ENCODE assay signal across 8 mouse cellular contexts in the genomic region with DNA sequence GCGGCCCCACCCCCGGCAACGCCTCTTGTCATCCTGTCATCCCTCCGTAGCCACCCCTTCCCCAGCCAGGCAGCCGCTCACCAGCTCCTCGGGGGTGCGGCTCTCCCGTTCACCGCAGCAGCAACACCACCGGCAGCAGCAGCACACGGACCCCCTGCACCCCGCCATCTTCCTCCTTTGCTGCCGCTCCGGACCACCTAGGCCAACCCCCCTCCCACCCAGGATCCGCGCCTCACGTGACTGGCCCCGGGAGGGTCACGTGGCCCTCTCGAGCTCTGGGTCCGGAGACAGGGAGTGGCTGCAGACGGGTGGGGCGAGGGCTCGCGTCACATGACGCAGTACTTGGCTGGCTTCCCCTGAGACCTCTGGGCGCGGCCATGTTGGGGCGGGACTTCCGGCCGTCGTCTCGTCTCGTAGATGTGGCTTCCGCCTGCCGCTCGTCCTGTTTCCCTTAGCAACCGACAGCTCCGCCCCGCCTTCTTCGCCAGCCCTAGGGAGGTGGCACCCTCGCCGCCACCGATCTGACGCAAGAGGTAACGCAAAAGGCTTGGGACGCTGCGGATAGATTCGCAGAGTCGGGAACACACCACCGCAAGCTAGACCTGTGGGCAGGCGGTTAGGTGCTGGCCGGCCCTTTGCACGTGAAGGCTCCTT. TPM values are rescaled to one million over a fixed set of nuclear protein-coding genes. Genes with fewer than 3 reads are reported as not detected.
DNase-seq lines count a peak whose midpoint lies in the region; ATAC-seq and TF ChIP-seq lines count a peak whose summit lies in the region.

TSS of gene Clcn6 (minus strand) at position 222 of the 654 bp plus-strand sequence.
TSS of gene Mthfr (plus strand) at position 478 of the 654 bp plus-strand sequence.

- peak within 1 kb of the TSS; percentile 89 for H3K27ac ChIP-seq in heart, embryonic 12.5 days (ENCODE audit: poor library complexity, severe bottlenecking)
- peak within 1 kb of the TSS; percentile 87 for H3K27ac ChIP-seq in kidney, postnatal 0 days
- peak within 1 kb of the TSS; percentile 89 for H3K27ac ChIP-seq in liver, embryonic 11.5 days (ENCODE audit: low read depth, low read length)
- H3K27ac ChIP-seq in stomach, embryonic 14.5 days (ENCODE audit: low read length): peak within 1 kb of the TSS; percentile 75; the same call in 1 of the 2 replicates

- TF ChIP-seq CTCF in kidney, postnatal 0 days (IDR thresholded peaks at IDR 0.05; ENCODE audit: low read depth): no peak

- H3K36me3 ChIP-seq in heart, embryonic 12.5 days: peaks cover 28% of the 10 kb centered on the region; the same call in 1 of the 2 replicates
- 0 out of 2 replicates have a peak, but pooled peaks cover 7% of the 10 kb centered on the region for H3K36me3 ChIP-seq in kidney, postnatal 0 days (ENCODE audit: insufficient read depth, low read length)
- H3K36me3 ChIP-seq in liver, embryonic 11.5 days (ENCODE audit: control insufficient read depth, insufficient read depth, low read length): no peaks in the 10 kb centered on the region
- H3K36me3 ChIP-seq in stomach, embryonic 14.5 days (ENCODE audit: control insufficient read depth, insufficient read depth, low read length): peaks cover 6% of the 10 kb centered on the region; the same call in 1 of the 2 replicates

- WGBS in heart, embryonic 12.5 days: under 1% methylated on average over 54 of the region's 54 CpGs
- under 1% methylated on average over 54 of the region's 54 CpGs for WGBS in kidney, postnatal 0 days
- WGBS in liver, embryonic 11.5 days: under 1% methylated on average over 54 of the region's 54 CpGs
- under 1% methylated on average over 54 of the region's 54 CpGs for WGBS in stomach, embryonic 14.5 days

- DNase-seq in CD4-positive helper T cell, adult 2 months (ENCODE audit: low read depth, low spot score): peak; percentile 100
- DNase-seq in brain, embryonic 18.5 days (ENCODE audit: low read depth, low spot score): peak; percentile 98
- peak; percentile 99 for DNase-seq in kidney, postnatal 0 days (ENCODE audit: low spot score)
- DNase-seq in liver, embryonic 11.5 days (ENCODE audit: low spot score): peak; percentile 99
- DNase-seq in naive thymus-derived CD4-positive, alpha-beta T cell, adult 2 months (ENCODE audit: low read depth): peak; percentile 99

- ATAC-seq in erythroid progenitor cell, adult 5-6 weeks (replicated peaks; ENCODE audit: low FRiP score, poor library complexity, severe bottlenecking): peak; percentile 85
- ATAC-seq in heart, embryonic 12.5 days (ENCODE audit: insufficient number of reproducible peaks, low FRiP score): peak; percentile 95
- ATAC-seq in kidney, postnatal 0 days (replicated peaks; ENCODE audit: low FRiP score, low read depth): peak; percentile 94
- peak; percentile 96 for ATAC-seq in liver, embryonic 11.5 days (replicated peaks; ENCODE audit: low FRiP score)
- ATAC-seq in stomach, embryonic 14.5 days (ENCODE audit: insufficient number of reproducible peaks, insufficient read depth, low FRiP score, low read depth): peak; percentile 93

- peak within 1 kb of the TSS; percentile 84 for H3K9ac ChIP-seq in heart, embryonic 12.5 days
- H3K9ac ChIP-seq in kidney, postnatal 0 days (ENCODE audit: low read depth, low read length): peak within 1 kb of the TSS; percentile 69
- H3K9ac ChIP-seq in liver, embryonic 11.5 days (ENCODE audit: low read depth, low read length): peak within 1 kb of the TSS; percentile 85
- peak within 1 kb of the TSS; percentile 54 for H3K9ac ChIP-seq in stomach, embryonic 14.5 days (replicated peaks; ENCODE audit: low read depth, low read length)

- peaks cover 45% of the 10 kb centered on the region for H3K4me1 ChIP-seq in heart, embryonic 12.5 days (replicated peaks)
- H3K4me1 ChIP-seq in kidney, postnatal 0 days (replicated peaks; ENCODE audit: insufficient read depth, low read length): peaks cover 16% of the 10 kb centered on the region
- peaks cover 46% of the 10 kb centered on the region for H3K4me1 ChIP-seq in liver, embryonic 11.5 days (replicated peaks; ENCODE audit: control insufficient read depth, insufficient read depth, low read length)
- peaks cover 34% of the 10 kb centered on the region for H3K4me1 ChIP-seq in stomach, embryonic 14.5 days (ENCODE audit: control insufficient read depth, insufficient read depth, low read length)

- H3K27me3 ChIP-seq in heart, embryonic 12.5 days (replicated peaks): no peaks in the 10 kb centered on the region
- no peaks in the 10 kb centered on the region for H3K27me3 ChIP-seq in kidney, postnatal 0 days (ENCODE audit: insufficient read depth, low read length)
- no peaks in the 10 kb centered on the region for H3K27me3 ChIP-seq in liver, embryonic 11.5 days (replicated peaks; ENCODE audit: control insufficient read depth, insufficient read depth, low read length)
- no peaks in the 10 kb centered on the region for H3K27me3 ChIP-seq in stomach, embryonic 14.5 days (ENCODE audit: control insufficient read depth, insufficient read depth, low read length)

- no peaks in the 10 kb centered on the region for H3K9me3 ChIP-seq in heart, embryonic 12.5 days (replicated peaks)
- no peaks in the 10 kb centered on the region for H3K9me3 ChIP-seq in kidney, postnatal 0 days (replicated peaks; ENCODE audit: low read length)
- no peaks in the 10 kb centered on the region for H3K9me3 ChIP-seq in liver, embryonic 11.5 days (ENCODE audit: control insufficient read depth, low read length)
- no peaks in the 10 kb centered on the region for H3K9me3 ChIP-seq in stomach, embryonic 14.5 days (ENCODE audit: control insufficient read depth, low read depth, low read length)

- H3K4me2 ChIP-seq in heart, embryonic 12.5 days: peak within 1 kb of the TSS; percentile 91
- peak within 1 kb of the TSS; percentile 73 for H3K4me2 ChIP-seq in kidney, postnatal 0 days (ENCODE audit: low read length)
- H3K4me2 ChIP-seq in liver, embryonic 11.5 days: peak within 1 kb of the TSS; percentile 96
- peak within 1 kb of the TSS; percentile 67 for H3K4me2 ChIP-seq in stomach, embryonic 14.5 days (replicated peaks; ENCODE audit: low read depth, low read length)

- H3K4me3 ChIP-seq in heart, embryonic 12.5 days: peak within 1 kb of the TSS; percentile 79
- H3K4me3 ChIP-seq in kidney, postnatal 0 days (replicated peaks; ENCODE audit: low read depth, low read length): peak within 1 kb of the TSS; percentile 81
- peak within 1 kb of the TSS; percentile 61 for H3K4me3 ChIP-seq in liver, embryonic 11.5 days (ENCODE audit: low read depth, low read length)
- peak within 1 kb of the TSS; percentile 78 for H3K4me3 ChIP-seq in stomach, embryonic 14.5 days (ENCODE audit: low read depth, low read length)

RNA-seq across cellular contexts. Expression of gene Clcn6, which starts in this region (rescaled TPM):
- total RNA-seq in erythroid progenitor cell, adult 5-6 weeks (2015; ENCODE audit: low replicate concordance): 1.3 and 2.5 TPM in 2 replicates
- 1.7 and 2.7 TPM in 2 replicates for total RNA-seq in erythroid progenitor cell, adult 5-6 weeks (2017; ENCODE audit: low replicate concordance)
- polyA plus RNA-seq in heart, embryonic 12.5 days (2016; fragmentation: Nextera tagmentation; extraction: Ambion mirVana): 7.8 and 9.3 TPM in 2 replicates
- 4.2 and 5.0 TPM in 2 replicates for polyA plus RNA-seq in kidney, postnatal 0 days (2015; fragmentation: Nextera tagmentation; extraction: Ambion mirVana)
- 2.0 and 2.4 TPM in 2 replicates for polyA plus RNA-seq in liver, embryonic 11.5 days (2014; fragmentation: Nextera tagmentation; extraction: Ambion mirVana)
- 6.2 and 6.6 TPM in 2 replicates for polyA plus RNA-seq in stomach, embryonic 14.5 days (2014; fragmentation: Nextera tagmentation; extraction: Ambion mirVana)

RNA-seq across cellular contexts. Expression of gene Mthfr, which starts in this region (rescaled TPM):
- total RNA-seq in erythroid progenitor cell, adult 5-6 weeks (2015; ENCODE audit: low replicate concordance): 5.8 and 8.0 TPM in 2 replicates
- total RNA-seq in erythroid progenitor cell, adult 5-6 weeks (2017; ENCODE audit: low replicate concordance): 2.0 and 7.1 TPM in 2 replicates
- 15.5 and 17.0 TPM in 2 replicates for polyA plus RNA-seq in heart, embryonic 12.5 days (2016; fragmentation: Nextera tagmentation; extraction: Ambion mirVana)
- polyA plus RNA-seq in kidney, postnatal 0 days (2015; fragmentation: Nextera tagmentation; extraction: Ambion mirVana): 14.6 and 16.6 TPM in 2 replicates
- 15.5 and 16.1 TPM in 2 replicates for polyA plus RNA-seq in liver, embryonic 11.5 days (2014; fragmentation: Nextera tagmentation; extraction: Ambion mirVana)
- 18.0 and 18.4 TPM in 2 replicates for polyA plus RNA-seq in stomach, embryonic 14.5 days (2014; fragmentation: Nextera tagmentation; extraction: Ambion mirVana)

Comparison
In these comparisons a context has a peak if more than half of its experiments do, and no peak if none do; other contexts are left out.
1. Peak in every context shown above with its lines: DNase-seq, ATAC-seq, H3K4me3 ChIP-seq and H3K27ac ChIP-seq.